Mouse (Mus musculus) heart, embryonic 11.5 days (tissue): Measurements from ENCODE around the gene Fxr1. TPM values are rescaled to one million over a fixed set of nuclear protein-coding genes. Genes with fewer than 3 reads are reported as not detected.
"Not testable (repeated sequence)": the region's sequence is repeated elsewhere in the genome, so short reads cannot be mapped to it uniquely, and the experiment has no call there.

Source experiments
- ATAC-seq: fragments of 200-750 bp; cut with Nextera tagmentation; replicated peaks from 2 replicates; pipeline ENCODE4 v1.8.0; 2017; ENCODE audit warnings: moderate library complexity; ENCODE audit not compliant: insufficient number of reproducible peaks, low FRiP score, low TSS enrichment
- H3K27ac ChIP-seq: fragments of 300-500 bp; sonication (generic); 2 replicates; pipeline ENCODE4 v1.5.1; 2014; ENCODE audit warnings: mild to moderate bottlenecking, low read depth, low read length
- H3K27me3 ChIP-seq: fragments of 300-500 bp; sonication (generic); 2 replicates; pipeline ENCODE4 v1.6.1; 2014; ENCODE audit warnings: mild to moderate bottlenecking, low read length, mixed read lengths; ENCODE audit not compliant: control insufficient read depth, insufficient read depth
- H3K36me3 ChIP-seq: fragments of 300-500 bp; sonication (generic); 2 replicates; pipeline ENCODE4 v1.6.1; 2014; ENCODE audit warnings: mild to moderate bottlenecking, low read length, moderate library complexity, mixed read lengths; ENCODE audit not compliant: control insufficient read depth, insufficient read depth
- H3K4me1 ChIP-seq: fragments of 300-500 bp; sonication (generic); 2 replicates; pipeline ENCODE4 v1.6.1; 2014; ENCODE audit warnings: low read length; ENCODE audit not compliant: control insufficient read depth, insufficient read depth
- H3K4me2 ChIP-seq: fragments of 300-500 bp; sonication (generic); 2 replicates; pipeline ENCODE4 v1.6.1; 2014; ENCODE audit warnings: mild to moderate bottlenecking, moderate library complexity
- H3K4me3 ChIP-seq: fragments of 300-500 bp; sonication (generic); 2 replicates; pipeline ENCODE4 v1.5.1; 2014; ENCODE audit warnings: low read depth, low read length
- H3K9ac ChIP-seq: fragments of 300-500 bp; sonication (generic); 2 replicates; pipeline ENCODE4 v1.6.1; 2014; ENCODE audit warnings: mild to moderate bottlenecking, low read depth, low read length, moderate library complexity
- H3K9me3 ChIP-seq: fragments of 300-500 bp; sonication (generic); replicated peaks from 2 replicates; pipeline ENCODE4 v1.6.1; 2016; ENCODE audit warnings: low read length; ENCODE audit not compliant: control insufficient read depth
- WGBS: fragments of 180-500 bp; shearing (Covaris S2); extraction: QIAGEN DNeasy Blood & Tissue Kit; methylation state at CpG from one replicate; pipeline ENCODE4 v1.1.7; 2014; ENCODE audit not compliant: insufficient replicate concordance; 5-methylcytosine and 5-hydroxymethylcytosine counted together
- polyA plus RNA-seq: library from polyadenylated mRNA; unstranded; fragments of >200 nt; fragmentation: Nextera tagmentation; extraction: Ambion mirVana; gene quantifications from 2 replicates; pipeline ENCODE4 v1.2.1, GENCODE M21; 2014

The Fxr1 gene
- polyA plus RNA-seq, 1 experiment from 2014 or later, result 83.4 TPM

DNA sequence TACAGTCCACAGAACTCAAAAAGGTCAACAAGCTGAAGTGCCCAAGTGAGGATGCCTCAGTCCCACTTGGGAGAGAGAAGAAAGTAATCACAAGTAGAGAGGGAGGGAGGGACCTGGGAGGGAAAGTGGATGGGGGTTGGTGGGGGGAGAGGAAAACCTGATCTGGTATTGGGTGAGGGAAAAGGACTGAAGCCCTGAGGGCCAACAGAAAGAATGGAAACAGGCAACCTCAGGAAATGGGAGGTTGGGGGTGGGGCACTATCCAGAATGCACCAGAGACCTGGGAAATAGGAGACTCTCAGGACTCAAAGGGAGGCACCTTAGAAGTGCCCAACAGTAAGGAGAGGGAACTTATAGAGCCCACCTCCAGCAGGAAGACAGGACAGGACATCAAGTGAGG lies 18.1 kb upstream of the Fxr1 start:
- not testable (repeated sequence) for H3K36me3 ChIP-seq, H3K27me3 ChIP-seq, H3K4me2 ChIP-seq, H3K9me3 ChIP-seq, H3K27ac ChIP-seq, H3K9ac ChIP-seq, ATAC-seq, H3K4me3 ChIP-seq, H3K4me1 ChIP-seq

DNA sequence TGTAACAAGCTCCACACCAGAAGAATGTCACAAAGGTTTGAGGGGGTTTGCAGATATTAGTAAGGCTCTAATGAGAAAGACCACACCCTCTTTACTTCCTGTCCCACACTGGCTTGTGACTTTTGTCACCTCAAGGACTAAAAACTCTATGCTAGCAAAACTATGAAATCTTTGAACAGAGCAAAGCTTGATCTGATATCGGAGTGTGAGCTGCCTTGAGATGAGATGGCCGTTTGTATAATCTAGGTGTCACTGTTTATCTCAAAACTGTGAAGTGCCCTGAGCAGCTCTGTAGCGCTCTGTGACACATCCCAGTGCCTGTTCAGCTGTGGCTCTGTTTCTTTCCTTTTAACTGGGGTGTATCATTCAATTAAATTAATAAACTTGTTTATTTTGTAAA lies 15.9 kb upstream of the Fxr1 start:
- Histone ChIP-seq H3K4me2 (no peak overlapping the region), H3K4me3 (no peak overlapping the region), H3K27ac (no peak overlapping the region), H3K36me3 (no peaks in the 10 kb centered on the region), H3K9me3 (no peaks in the 10 kb centered on the region), H3K4me1 (peaks cover 3% of the 10 kb centered on the region; the same call in 1 of the 2 replicates), H3K27me3 (no peaks in the 10 kb centered on the region), H3K9ac (no peak overlapping the region)
- 31% methylated on average over 3 of the region's 3 CpGs for WGBS
- no peak for ATAC-seq

DNA sequence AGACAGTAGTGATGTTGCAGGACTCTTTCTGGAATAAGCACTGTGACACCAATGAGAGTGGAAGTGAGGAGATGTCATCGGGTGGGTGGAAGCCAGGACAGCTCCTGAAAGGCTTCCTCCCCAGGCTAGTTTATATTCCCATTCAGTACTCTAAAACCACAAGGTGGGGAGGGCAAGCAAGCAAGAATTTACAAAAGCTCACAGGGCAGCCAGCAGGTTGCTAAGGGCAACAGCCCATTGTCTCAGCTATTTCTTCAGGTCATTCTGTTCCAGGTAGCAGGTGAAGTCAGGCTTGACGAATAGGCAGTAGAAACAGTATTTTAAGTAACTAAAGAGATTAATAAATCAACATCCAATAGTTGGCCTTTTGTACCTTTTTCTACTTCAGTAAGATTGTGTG lies 13.4 kb upstream of the Fxr1 start:
- H3K4me2 ChIP-seq, result no peak overlapping the region
- H3K27ac ChIP-seq, result no peak overlapping the region
- no peaks in the 10 kb centered on the region for H3K9me3 ChIP-seq

DNA sequence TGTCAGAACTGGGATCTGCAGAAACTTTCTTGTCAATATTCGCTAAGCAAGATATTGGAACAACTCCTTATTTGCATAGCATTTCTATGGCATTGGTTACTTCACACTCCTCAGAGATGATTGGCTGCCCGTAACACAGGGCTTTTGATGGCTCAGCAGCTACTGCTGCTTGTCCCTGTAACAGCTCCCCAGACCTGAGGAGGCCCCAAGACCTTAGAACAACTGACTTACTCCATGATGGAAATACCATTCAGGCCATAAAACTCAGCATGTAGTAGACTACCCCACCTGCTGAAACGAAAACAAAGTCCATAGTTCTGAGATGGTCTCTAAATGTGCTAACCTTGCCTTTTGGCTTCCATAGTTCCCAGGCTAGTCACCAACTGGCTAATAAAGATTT lies 12.9 kb upstream of the Fxr1 start:
- Histone ChIP-seq H3K36me3 (no peaks in the 10 kb centered on the region), H3K4me2 (no peak overlapping the region), H3K4me1 (peaks cover 3% of the 10 kb centered on the region; the same call in 1 of the 2 replicates), H3K9ac (no peak overlapping the region), H3K9me3 (no peaks in the 10 kb centered on the region), H3K4me3 (no peak overlapping the region), H3K27me3 (no peaks in the 10 kb centered on the region), H3K27ac (no peak overlapping the region)
- WGBS, result 71% methylated on average over 3 of the region's 3 CpGs
- no peak for ATAC-seq

More for the DNA sequence above, 13.4 kb upstream of the Fxr1 start:
- H3K9ac ChIP-seq, result no peak overlapping the region
- H3K4me1 ChIP-seq, result peaks cover 3% of the 10 kb centered on the region; the same call in 1 of the 2 replicates
- H3K36me3 ChIP-seq, result no peaks in the 10 kb centered on the region
- 71% methylated on average over 2 of the region's 2 CpGs for WGBS
- H3K4me3 ChIP-seq, result no peak overlapping the region
- no peak for ATAC-seq
- no peaks in the 10 kb centered on the region for H3K27me3 ChIP-seq

DNA sequence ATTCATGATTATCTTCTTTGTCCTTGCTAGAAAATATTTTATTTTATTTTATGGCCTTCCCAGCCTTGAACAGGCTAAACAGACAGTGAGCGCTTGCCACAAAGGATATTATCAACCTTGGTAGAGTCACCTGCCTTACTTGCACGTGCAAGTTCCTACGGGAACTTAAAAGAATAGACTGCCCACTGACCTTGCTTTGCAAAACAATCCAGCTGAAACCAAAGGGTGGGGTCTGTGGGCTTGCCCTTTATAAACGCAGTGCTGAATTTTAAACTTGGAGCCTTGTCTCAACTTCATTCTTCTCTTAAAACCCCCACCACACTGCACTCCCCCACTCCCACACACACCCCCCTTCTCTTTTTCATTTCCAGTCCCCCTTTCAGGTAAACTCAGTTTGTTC lies 12.1 kb upstream of the Fxr1 start:
- Histone ChIP-seq H3K36me3 (no peaks in the 10 kb centered on the region), H3K9ac (no peak overlapping the region), H3K4me3 (no peak overlapping the region), H3K4me2 (no peak overlapping the region), H3K4me1 (peaks cover 3% of the 10 kb centered on the region; the same call in 1 of the 2 replicates), H3K27ac (no peak overlapping the region), H3K27me3 (no peaks in the 10 kb centered on the region), H3K9me3 (no peaks in the 10 kb centered on the region)
- 61% methylated on average over 4 of the region's 4 CpGs for WGBS
- ATAC-seq, result no peak

DNA sequence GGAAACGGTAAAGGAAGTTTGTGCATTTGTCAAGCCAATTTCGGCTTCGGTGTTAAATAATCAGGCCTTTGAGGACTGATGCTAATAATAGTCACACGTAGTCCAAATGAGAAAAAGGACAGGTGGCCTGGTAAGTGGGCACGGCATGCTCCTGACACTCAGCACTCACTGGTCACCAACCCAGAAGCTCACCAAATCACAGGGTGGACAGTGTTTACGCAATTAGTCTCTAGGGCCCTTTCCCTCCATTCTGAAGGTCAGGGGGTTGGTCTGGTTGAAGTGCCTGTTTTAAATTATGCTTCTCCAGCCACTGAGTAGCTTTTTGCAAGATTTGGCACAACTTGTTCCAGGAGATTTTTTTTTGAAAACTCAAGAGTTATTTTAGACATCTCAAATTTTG lies 11.6 kb upstream of the Fxr1 start:
- Histone ChIP-seq H3K27me3 (no peaks in the 10 kb centered on the region), H3K27ac (no peak overlapping the region), H3K9ac (no peak overlapping the region), H3K36me3 (no peaks in the 10 kb centered on the region), H3K9me3 (no peaks in the 10 kb centered on the region), H3K4me2 (no peak overlapping the region), H3K4me3 (no peak overlapping the region), H3K4me1 (peaks cover 3% of the 10 kb centered on the region; the same call in 1 of the 2 replicates)
- 38% methylated on average over 6 of the region's 6 CpGs for WGBS
- no peak for ATAC-seq

DNA sequence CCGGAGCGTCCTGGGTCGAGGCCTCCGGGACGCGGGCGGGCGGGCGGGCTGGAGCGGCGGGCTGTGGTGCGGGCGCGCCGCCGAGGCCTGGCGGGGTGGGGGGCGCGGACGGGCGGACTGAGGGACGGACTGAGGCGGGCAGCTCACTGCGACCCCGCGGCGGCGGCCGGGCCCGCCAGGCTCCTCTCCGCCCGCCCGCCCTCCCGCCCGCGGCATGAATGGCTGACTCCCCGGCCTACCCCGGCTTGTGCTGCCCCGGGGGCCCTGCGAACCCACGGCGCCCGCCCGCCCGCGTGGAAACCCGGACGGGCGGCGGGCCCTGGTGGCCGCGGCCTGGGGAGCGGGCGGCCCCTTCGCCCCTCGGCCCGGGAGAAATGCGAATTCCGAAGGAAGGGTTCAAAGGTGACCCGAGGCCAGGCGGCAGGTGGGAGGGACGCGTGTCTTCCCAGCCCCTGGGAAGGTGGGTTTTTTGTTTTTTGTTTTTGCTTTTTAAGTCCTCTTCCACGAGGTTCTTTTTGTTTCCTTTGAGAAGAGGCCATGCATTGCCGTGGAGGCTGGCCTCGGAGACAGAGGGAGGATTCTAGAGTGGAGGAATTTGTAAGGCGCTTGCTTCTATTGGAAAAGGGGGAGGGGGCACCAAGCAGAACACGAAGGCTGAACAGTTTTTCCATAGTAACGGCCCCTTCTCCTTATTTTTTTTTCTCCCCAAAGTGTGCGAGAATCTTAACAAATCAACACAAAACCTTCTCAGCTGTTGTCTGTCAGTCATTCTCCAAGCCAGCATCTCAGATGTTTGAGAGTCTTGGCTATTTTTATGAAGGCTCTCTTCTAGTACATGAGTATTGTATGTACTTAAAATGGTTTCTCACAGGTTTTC lies 877 bp downstream of the Fxr1 start:
- Histone ChIP-seq H3K27ac (peak overlapping the region; percentile 96), H3K4me2 (peak overlapping the region; percentile 77), H3K9ac (peak overlapping the region; percentile 99), H3K27me3 (no peaks in the 10 kb centered on the region), H3K36me3 (no peaks in the 10 kb centered on the region), H3K4me3 (peak overlapping the region; percentile 98), H3K4me1 (peaks cover 8% of the 10 kb centered on the region), H3K9me3 (no peaks in the 10 kb centered on the region)
- peak; percentile 55 for ATAC-seq
- WGBS, result under 1% methylated on average over 57 of the region's 70 CpGs

DNA sequence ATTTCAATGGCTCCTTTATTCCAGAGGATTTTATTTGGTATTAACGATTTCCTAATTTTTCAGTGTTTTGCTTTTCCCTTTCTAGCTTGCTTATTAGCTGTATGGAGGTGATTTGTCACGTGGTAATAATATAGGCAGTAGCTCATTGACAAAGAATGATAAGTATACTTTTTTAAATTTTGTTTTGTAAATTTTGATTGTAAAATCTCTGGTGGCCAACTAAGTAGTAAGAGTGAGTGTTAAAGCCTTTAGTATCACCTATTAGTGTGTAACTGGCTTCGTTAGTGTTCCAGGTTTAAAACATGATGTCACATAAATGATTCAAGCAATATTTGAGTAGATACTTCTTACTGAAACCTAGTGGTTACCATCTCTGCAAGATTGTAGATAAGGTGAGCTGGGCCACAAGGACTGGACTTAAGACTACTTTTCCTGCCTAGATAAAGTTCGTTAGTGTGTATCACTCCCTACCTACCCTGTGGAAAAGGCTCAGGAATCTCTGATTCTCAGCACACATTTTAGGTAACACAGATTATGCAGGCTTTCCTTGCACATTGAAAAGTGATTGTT lies 1.6 kb downstream of the Fxr1 start:
- WGBS, result 47% methylated on average over 4 of the region's 4 CpGs
- no peak for ATAC-seq
- peak overlapping the region; percentile 77 for H3K4me2 ChIP-seq
- H3K27me3 ChIP-seq, result no peaks in the 10 kb centered on the region
- H3K36me3 ChIP-seq, result no peaks in the 10 kb centered on the region
- H3K9me3 ChIP-seq, result no peaks in the 10 kb centered on the region
- H3K9ac ChIP-seq, result no peak overlapping the region; the same call in 1 of the 2 replicates
- peak overlapping the region; percentile 98 for H3K4me3 ChIP-seq
- no peak overlapping the region for H3K27ac ChIP-seq
- H3K4me1 ChIP-seq, result peaks cover 8% of the 10 kb centered on the region

DNA sequence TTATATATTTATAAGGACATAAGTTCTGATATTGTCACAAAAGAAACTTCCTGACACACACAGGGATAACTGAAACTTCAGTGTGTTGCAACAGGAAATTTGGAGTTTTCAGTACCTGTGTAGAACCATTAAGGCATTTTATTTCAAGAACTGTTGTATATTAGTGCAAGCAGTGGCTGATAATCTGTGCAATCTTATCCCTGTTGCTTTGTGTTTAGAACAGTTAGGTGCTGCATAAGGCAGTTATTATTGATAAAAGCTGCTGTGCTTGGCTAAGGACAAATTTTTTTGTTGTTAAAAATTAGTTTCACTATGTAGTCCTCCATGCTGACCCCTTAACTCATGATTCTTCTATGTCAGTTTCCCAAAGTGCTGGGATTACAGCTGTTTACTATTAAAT lies 9.2 kb downstream of the Fxr1 start:
- Histone ChIP-seq H3K36me3 (no peaks in the 10 kb centered on the region), H3K27me3 (no peaks in the 10 kb centered on the region), H3K4me3 (no peak overlapping the region), H3K9me3 (no peaks in the 10 kb centered on the region), H3K27ac (no peak overlapping the region), H3K4me2 (no peak overlapping the region), H3K9ac (no peak overlapping the region), H3K4me1 (no peaks in the 10 kb centered on the region)
- ATAC-seq, result no peak
